In the genomic region with DNA sequence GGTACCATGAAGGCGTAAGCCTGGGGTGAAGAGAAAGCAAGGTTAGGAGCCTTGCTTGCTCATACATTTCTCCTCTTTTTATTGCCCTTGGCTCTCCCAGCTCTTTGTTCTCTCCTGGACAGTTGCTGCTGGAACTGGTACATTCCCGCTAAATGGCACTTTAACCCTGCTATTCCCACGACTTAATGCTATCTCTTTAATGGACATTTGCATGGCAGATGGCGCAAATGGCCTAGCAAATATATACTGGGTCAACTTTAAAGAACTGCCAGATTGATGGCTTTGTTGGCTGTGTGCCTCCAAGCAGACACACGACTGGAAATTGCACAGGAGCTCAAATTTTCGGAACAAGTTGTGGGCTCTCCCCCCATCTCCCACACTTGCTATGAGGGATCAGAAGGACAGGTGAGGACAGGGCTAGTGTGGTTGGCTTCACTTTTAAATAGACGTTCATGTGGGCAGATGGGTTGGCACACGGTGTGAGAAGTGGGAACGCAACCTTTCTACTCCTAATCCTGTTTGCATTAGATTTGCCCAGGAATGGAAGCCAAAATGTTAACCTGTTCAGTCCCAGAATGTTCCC, we compare ENCODE assay signal across 25 mouse cellular contexts.
DNase-seq lines count a peak whose midpoint lies in the region; ATAC-seq lines count a peak whose summit lies in the region.
"Had no signal": no experiment of that assay in that cellular context is flagged by ENCODE, and none has a peak within 500 bp of the region (broad histone marks: within the 10 kb centered on the region; RNA-seq: fewer than 3 reads in every experiment).

No protein-coding gene starts in this region.

- no peak overlapping the region for H3K4me2 ChIP-seq in forebrain, embryonic 13.5 days
- H3K4me2 ChIP-seq in forebrain, embryonic 16.5 days (ENCODE audit: low read length): no peak overlapping the region
- no peak overlapping the region for H3K4me2 ChIP-seq in hindbrain, embryonic 15.5 days
- no peak overlapping the region for H3K4me2 ChIP-seq in neural tube, embryonic 13.5 days
- H3K4me2 ChIP-seq: embryonic facial prominence, embryonic 15.5 days; heart, embryonic 11.5 days; heart, embryonic 15.5 days had no signal

- H3K9me3 ChIP-seq in forebrain, embryonic 13.5 days (replicated peaks): no peaks in the 10 kb centered on the region
- no peaks in the 10 kb centered on the region for H3K9me3 ChIP-seq in forebrain, embryonic 16.5 days (ENCODE audit: control insufficient read depth, low read length)
- no peaks in the 10 kb centered on the region for H3K9me3 ChIP-seq in hindbrain, embryonic 15.5 days
- H3K9me3 ChIP-seq in hindbrain, embryonic 10.5 days: no peaks in the 10 kb centered on the region
- H3K9me3 ChIP-seq in neural tube, embryonic 13.5 days: no peaks in the 10 kb centered on the region
- H3K9me3 ChIP-seq: embryonic facial prominence, embryonic 15.5 days; heart, embryonic 15.5 days had no signal

- H3K4me3 ChIP-seq in forebrain, embryonic 13.5 days: no peak overlapping the region
- H3K4me3 ChIP-seq in forebrain, embryonic 16.5 days (replicated peaks; ENCODE audit: low read length): no peak overlapping the region
- no peak overlapping the region for H3K4me3 ChIP-seq in hindbrain, embryonic 15.5 days
- no peak overlapping the region for H3K4me3 ChIP-seq in hindbrain, embryonic 10.5 days
- no peak overlapping the region for H3K4me3 ChIP-seq in neural tube, embryonic 13.5 days
- H3K4me3 ChIP-seq: embryonic facial prominence, embryonic 15.5 days; erythroblast, embryonic 14.5 days; heart, adult 2 months; heart, embryonic 15.5 days had no signal

- WGBS in forebrain, embryonic 13.5 days: 62% methylated on average over 9 of the region's 9 CpGs
- 49% methylated on average over 9 of the region's 9 CpGs for WGBS in forebrain, embryonic 16.5 days
- WGBS in hindbrain, embryonic 15.5 days: 54% methylated on average over 9 of the region's 9 CpGs
- whole genome bisulfite sequencing in hindbrain, embryonic 10.5 days: 82% methylated on average over 9 of the region's 9 CpGs
- 47% methylated on average over 9 of the region's 9 CpGs for WGBS in neural tube, embryonic 13.5 days

- no peaks in the 10 kb centered on the region for H3K36me3 ChIP-seq in forebrain, embryonic 13.5 days (ENCODE audit: poor library complexity, severe bottlenecking)
- H3K36me3 ChIP-seq in forebrain, embryonic 16.5 days (ENCODE audit: control insufficient read depth, insufficient read depth): no peaks in the 10 kb centered on the region
- H3K36me3 ChIP-seq in hindbrain, embryonic 15.5 days: no peaks in the 10 kb centered on the region
- no peaks in the 10 kb centered on the region for H3K36me3 ChIP-seq in hindbrain, embryonic 10.5 days
- no peaks in the 10 kb centered on the region for H3K36me3 ChIP-seq in neural tube, embryonic 13.5 days
- H3K36me3 ChIP-seq: embryonic facial prominence, embryonic 15.5 days; G1E; heart, embryonic 15.5 days had no signal

- peak; percentile 56 to 67 for DNase-seq in cerebellum, postnatal 10 days
- no peak for DNase-seq in cerebellum, adult 9-10 months
- no peak for DNase-seq in hindbrain, embryonic 10.5 days (ENCODE audit: low spot score)
- no peak for DNase-seq in neural tube, embryonic 10.5 days (ENCODE audit: extremely low spot score, low spot score)
- DNase-seq: adrenal gland, adult 8-10 months; adrenal gland, postnatal 36 days; B cell, adult 2 months; cerebellum, adult 11-12 months; cerebellum, postnatal 36 days; forebrain, postnatal 0 days; gastrocnemius, postnatal 14 days; heart, adult 2 months; heart, postnatal 14 days; kidney, adult 11 months; kidney, adult 9 months had no signal

- H3K27ac ChIP-seq in forebrain, embryonic 13.5 days: no peak overlapping the region
- no peak overlapping the region for H3K27ac ChIP-seq in forebrain, embryonic 16.5 days (ENCODE audit: low read length)
- H3K27ac ChIP-seq in hindbrain, embryonic 15.5 days (replicated peaks): no peak overlapping the region
- H3K27ac ChIP-seq in hindbrain, embryonic 10.5 days: no peak overlapping the region
- 0 out of 2 replicates have a peak overlapping the region, but pooled peaks have one; percentile 0 for H3K27ac ChIP-seq in neural tube, embryonic 13.5 days (replicated peaks)
- H3K27ac ChIP-seq: embryonic facial prominence, embryonic 15.5 days; heart, adult 2 months; heart, embryonic 15.5 days had no signal

- H3K9ac ChIP-seq in forebrain, embryonic 13.5 days: no peak overlapping the region
- H3K9ac ChIP-seq in forebrain, embryonic 16.5 days (replicated peaks; ENCODE audit: low read depth, low read length): no peak overlapping the region
- H3K9ac ChIP-seq in hindbrain, embryonic 15.5 days: no peak overlapping the region
- no peak overlapping the region for H3K9ac ChIP-seq in neural tube, embryonic 13.5 days
- H3K9ac ChIP-seq: embryonic facial prominence, embryonic 15.5 days; forebrain, postnatal 0 days; heart, embryonic 15.5 days had no signal

- H3K27me3 ChIP-seq in forebrain, embryonic 13.5 days: no peaks in the 10 kb centered on the region
- no peaks in the 10 kb centered on the region for H3K27me3 ChIP-seq in forebrain, embryonic 16.5 days (replicated peaks; ENCODE audit: control insufficient read depth, insufficient read depth, low read length)
- H3K27me3 ChIP-seq in hindbrain, embryonic 15.5 days: no peaks in the 10 kb centered on the region
- H3K27me3 ChIP-seq in hindbrain, embryonic 10.5 days (ENCODE audit: insufficient read depth, poor library complexity, severe bottlenecking): no peaks in the 10 kb centered on the region
- H3K27me3 ChIP-seq in neural tube, embryonic 13.5 days: no peaks in the 10 kb centered on the region
- H3K27me3 ChIP-seq: embryonic facial prominence, embryonic 15.5 days; heart, embryonic 15.5 days had no signal

- peaks cover 17% of the 10 kb centered on the region for H3K4me1 ChIP-seq in forebrain, embryonic 13.5 days
- peaks cover 7% of the 10 kb centered on the region for H3K4me1 ChIP-seq in forebrain, embryonic 16.5 days (replicated peaks; ENCODE audit: control insufficient read depth, insufficient read depth, low read length)
- peaks cover 7% of the 10 kb centered on the region; the same call in 1 of the 2 replicates for H3K4me1 ChIP-seq in hindbrain, embryonic 15.5 days (replicated peaks)
- H3K4me1 ChIP-seq in hindbrain, embryonic 10.5 days (replicated peaks): peaks cover 3% of the 10 kb centered on the region; the same call in 1 of the 2 replicates
- H3K4me1 ChIP-seq in neural tube, embryonic 13.5 days (replicated peaks): peaks cover 7% of the 10 kb centered on the region; the same call in 1 of the 2 replicates
- H3K4me1 ChIP-seq: embryonic facial prominence, embryonic 15.5 days; heart, embryonic 15.5 days had no signal

- 0 out of 2 replicates have a peak, but pooled peaks have one; percentile 16 for ATAC-seq in forebrain, embryonic 13.5 days
- no peak; the same call in 1 of the 2 replicates for ATAC-seq in forebrain, embryonic 16.5 days
- 0 out of 2 replicates have a peak, but pooled peaks have one; percentile 51 for ATAC-seq in hindbrain, embryonic 15.5 days (ENCODE audit: low FRiP score, low read depth)
- ATAC-seq in neural tube, embryonic 13.5 days (ENCODE audit: low read depth): no peak
- ATAC-seq: CD4-positive, CD25-positive, alpha-beta regulatory T cell, adult 4 months; forebrain, postnatal 0 days had no signal

Comparison
In these comparisons a context has a peak if more than half of its experiments do, and no peak if none do; other contexts are left out.
1. DNase-seq: peak in cerebellum, postnatal 10 days (2 of 2); none in cerebellum, adult 9-10 months (single experiment), hindbrain, embryonic 10.5 days (single experiment) and neural tube, embryonic 10.5 days (single experiment).
2. ATAC-seq: peak in forebrain, embryonic 13.5 days (single experiment) and hindbrain, embryonic 15.5 days (single experiment); none in forebrain, embryonic 16.5 days (single experiment) and neural tube, embryonic 13.5 days (single experiment).